8 mouse cellular contexts compared by ENCODE assay signal in the genomic region with DNA sequence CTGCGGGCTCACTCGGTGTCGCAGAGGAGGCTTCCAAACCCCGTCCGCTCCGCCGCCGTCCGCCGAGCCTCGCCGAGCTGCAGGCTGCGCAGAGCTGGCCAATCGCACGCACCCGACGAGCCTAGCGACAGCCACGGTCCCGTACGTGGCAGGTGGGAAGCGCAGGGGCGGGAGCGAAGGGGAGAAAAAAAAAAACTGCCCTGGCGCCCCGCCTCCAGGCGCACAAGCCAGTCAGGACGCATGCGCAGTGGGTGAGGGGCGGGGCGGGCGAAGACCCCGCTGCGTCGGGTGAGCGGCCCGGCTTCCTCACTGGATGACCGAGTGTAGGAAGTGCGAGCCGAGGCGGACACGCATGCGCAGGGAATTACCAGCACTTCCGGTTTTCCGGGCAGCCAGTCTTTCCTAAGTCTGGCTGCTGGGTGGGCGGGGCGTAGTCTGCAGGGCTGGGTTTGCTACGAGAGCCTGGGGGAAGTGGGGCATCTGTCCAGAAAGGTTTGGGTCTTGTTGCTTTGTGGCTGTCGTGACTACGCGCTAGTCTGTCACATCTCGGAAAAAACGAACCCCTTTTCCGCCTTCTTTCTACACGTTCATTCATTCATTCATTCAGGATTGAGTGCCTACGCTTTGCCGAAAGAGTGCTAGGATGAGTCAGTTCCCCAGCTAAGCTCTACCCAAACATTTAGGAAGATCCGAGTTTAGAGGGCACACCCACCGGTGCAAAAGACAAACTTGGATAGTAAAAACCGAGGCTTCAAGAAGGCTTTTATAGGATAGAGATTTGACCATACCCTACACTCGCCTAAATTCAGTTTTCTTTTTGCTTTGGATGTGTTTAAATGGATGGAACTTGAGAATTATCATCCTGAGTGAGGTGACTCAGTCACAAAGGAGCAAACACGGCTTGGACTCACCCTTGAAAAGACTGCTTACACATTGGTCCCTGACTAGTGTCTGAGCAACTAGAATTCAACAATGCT. TPM values are rescaled to one million over a fixed set of nuclear protein-coding genes. Genes with fewer than 3 reads are reported as not detected.
DNase-seq lines count a peak whose midpoint lies in the region; ATAC-seq lines count a peak whose summit lies in the region.

A gene (minus strand): TSS at position 227 of the 977 bp plus-strand sequence.

- ATAC-seq in forebrain, embryonic 14.5 days, result peak; percentile 98
- peak; percentile 98 for ATAC-seq in neural tube, embryonic 15.5 days (ENCODE audit: low FRiP score)

- H3K27me3 ChIP-seq in forebrain, embryonic 14.5 days (replicated peaks; ENCODE audit: control insufficient read depth, insufficient read depth, low read length), result no peaks in the 10 kb centered on the region
- no peaks in the 10 kb centered on the region for H3K27me3 ChIP-seq in neural tube, embryonic 15.5 days (replicated peaks)

- peaks cover 2% of the 10 kb centered on the region; the same call in 1 of the 2 replicates for H3K36me3 ChIP-seq in forebrain, embryonic 14.5 days (ENCODE audit: control insufficient read depth, insufficient read depth, low read length)
- H3K36me3 ChIP-seq in neural tube, embryonic 15.5 days, result no peaks in the 10 kb centered on the region

- under 1% methylated on average over 59 of the region's 62 CpGs for WGBS in forebrain, embryonic 14.5 days
- under 1% methylated on average over 62 of the region's 62 CpGs for WGBS in neural tube, embryonic 15.5 days

- peak within 1 kb of the TSS; percentile 64 for H3K4me2 ChIP-seq in forebrain, embryonic 14.5 days (ENCODE audit: low read length)
- peak within 1 kb of the TSS; percentile 73 for H3K4me2 ChIP-seq in neural tube, embryonic 15.5 days

- intact Hi-C loops in heart, postnatal 14 days (cut with DNase I), result no loop called here

- H3K9me3 ChIP-seq in forebrain, embryonic 14.5 days (replicated peaks; ENCODE audit: control insufficient read depth, low read length), result no peaks in the 10 kb centered on the region
- no peaks in the 10 kb centered on the region for H3K9me3 ChIP-seq in neural tube, embryonic 15.5 days (replicated peaks)

- DNase-seq in ES-CJ7 (ENCODE audit: low read depth, low spot score), result peak; percentile 99
- DNase-seq in cerebellum, adult 11 months, result peak; percentile 99
- DNase-seq in forebrain, embryonic 14.5 days (ENCODE audit: low spot score), result peak; percentile 100
- peak; percentile 99 for DNase-seq in heart, postnatal 14 days
- peak; percentile 99 for DNase-seq in layer of hippocampus, adult 11-12 months (ENCODE audit: low spot score)
- peak; percentile 99 to 100 for DNase-seq in lung, adult 18-20 months
- DNase-seq in testis, postnatal 14 days (ENCODE audit: low spot score), result peak; percentile 99

- peaks cover 12% of the 10 kb centered on the region for H3K4me1 ChIP-seq in forebrain, embryonic 14.5 days (ENCODE audit: control insufficient read depth, insufficient read depth, low read length)
- peaks cover 26% of the 10 kb centered on the region for H3K4me1 ChIP-seq in neural tube, embryonic 15.5 days

- H3K4me3 ChIP-seq in forebrain, embryonic 14.5 days (ENCODE audit: low read depth, low read length), result peak within 1 kb of the TSS; percentile 68
- H3K4me3 ChIP-seq in neural tube, embryonic 15.5 days (replicated peaks), result peak within 1 kb of the TSS; percentile 81

- peak within 1 kb of the TSS; percentile 97 for H3K27ac ChIP-seq in forebrain, embryonic 14.5 days (ENCODE audit: low read depth, low read length)
- H3K27ac ChIP-seq in neural tube, embryonic 15.5 days (replicated peaks), result peak within 1 kb of the TSS; percentile 98

- H3K9ac ChIP-seq in forebrain, embryonic 14.5 days (ENCODE audit: low read length), result peak within 1 kb of the TSS; percentile 88
- H3K9ac ChIP-seq in neural tube, embryonic 15.5 days (replicated peaks), result peak within 1 kb of the TSS; percentile 88

RNA-seq across cellular contexts. Expression of the gene that starts here (rescaled TPM):
- 163 and 169 TPM in 2 replicates for polyA plus RNA-seq in forebrain, embryonic 14.5 days (2014; fragmentation: Nextera tagmentation; extraction: Ambion mirVana)
- 10 to 100 TPM; 52.1 to 52.4 TPM for total RNA-seq in heart, postnatal 14 days (2021)
- 157 and 159 TPM in 2 replicates for polyA plus RNA-seq in neural tube, embryonic 15.5 days (2015; fragmentation: Nextera tagmentation; extraction: Ambion mirVana)

Comparison
In these comparisons a context has a peak if more than half of its experiments do, and no peak if none do; other contexts are left out.
1. Peak in every context shown above with its lines: DNase-seq, ATAC-seq, H3K4me3 ChIP-seq and H3K27ac ChIP-seq.